Mouse (Mus musculus) stomach, embryonic 15.5 days (tissue): ENCODE measurements around the gene Tns3. TPM values are rescaled to one million over a fixed set of nuclear protein-coding genes. Genes with fewer than 3 reads are reported as not detected.

Source experiments
- ATAC-seq: fragments of 200-750 bp; cut with Nextera tagmentation; 2 replicates; pipeline ENCODE4 v1.8.0; 2017; ENCODE audit warnings: low read depth, moderate number of reproducible peaks, moderate TSS enrichment; ENCODE audit not compliant: insufficient read depth, low FRiP score
- H3K27ac ChIP-seq: fragments of 300-500 bp; sonication (generic); 2 replicates; pipeline ENCODE4 v1.5.1; 2015; ENCODE audit warnings: mild to moderate bottlenecking, inconsistent platforms
- H3K27me3 ChIP-seq: fragments of 300-500 bp; sonication (generic); replicated peaks from 2 replicates; pipeline ENCODE4 v1.6.1; 2015; ENCODE audit warnings: inconsistent platforms
- H3K36me3 ChIP-seq: fragments of 300-500 bp; sonication (generic); 2 replicates; pipeline ENCODE4 v1.6.1; 2015; ENCODE audit warnings: inconsistent platforms
- H3K4me1 ChIP-seq: fragments of 300-500 bp; sonication (generic); 2 replicates; pipeline ENCODE4 v1.6.1; 2015; ENCODE audit warnings: inconsistent platforms
- H3K4me2 ChIP-seq: fragments of 300-500 bp; sonication (generic); 2 replicates; pipeline ENCODE4 v1.6.1; 2015; ENCODE audit warnings: mild to moderate bottlenecking, inconsistent platforms
- H3K4me3 ChIP-seq: fragments of 300-500 bp; sonication (generic); replicated peaks from 2 replicates; pipeline ENCODE4 v1.5.1; 2015; ENCODE audit warnings: inconsistent platforms
- H3K9ac ChIP-seq: fragments of 300-500 bp; sonication (generic); 2 replicates; pipeline ENCODE4 v1.6.1; 2015; ENCODE audit warnings: inconsistent platforms
- H3K9me3 ChIP-seq: fragments of 300-500 bp; sonication (generic); 2 replicates; pipeline ENCODE4 v1.6.1; 2016; ENCODE audit warnings: inconsistent platforms
- WGBS: fragments of 180-500 bp; shearing (Covaris S2); methylation state at CpG from one replicate; pipeline ENCODE4 v1.1.7; 2015; 5-methylcytosine and 5-hydroxymethylcytosine counted together
- polyA plus RNA-seq: library from polyadenylated mRNA; unstranded; fragments of >200 nt; fragmentation: Nextera tagmentation; extraction: Ambion mirVana; gene quantifications from 2 replicates; pipeline ENCODE4 v1.2.1, GENCODE M21; 2015

Gene Tns3
- polyA plus RNA-seq, 1 experiment from 2014 or later: 26.9 TPM

GRCm38 (mm10) chr11:8584307-8584706 is 80.0 kb downstream of the Tns3 start:
- Histone ChIP-seq H3K4me2 (no peak overlapping the region), H3K4me1 (peaks cover 19% of the 10 kb centered on the region), H3K4me3 (no peak overlapping the region), H3K9me3 (no peaks in the 10 kb centered on the region), H3K36me3 (no peaks in the 10 kb centered on the region), H3K27me3 (no peaks in the 10 kb centered on the region), H3K9ac (no peak overlapping the region), H3K27ac (peak overlapping the region; percentile 32)
- ATAC-seq: no peak
- WGBS: 58% methylated on average over 2 of the region's 2 CpGs

GRCm38 (mm10) chr11:8583137-8583536 is 81.2 kb downstream of the Tns3 start:
- no peaks in the 10 kb centered on the region for H3K27me3 ChIP-seq
- no peak for ATAC-seq
- H3K9me3 ChIP-seq: no peaks in the 10 kb centered on the region
- peak overlapping the region; percentile 63 for H3K27ac ChIP-seq
- H3K36me3 ChIP-seq: no peaks in the 10 kb centered on the region
- H3K4me3 ChIP-seq: no peak overlapping the region
- 80% methylated on average over 3 of the region's 3 CpGs for WGBS
- no peak overlapping the region for H3K4me2 ChIP-seq
- H3K4me1 ChIP-seq: peaks cover 19% of the 10 kb centered on the region
- H3K9ac ChIP-seq: no peak overlapping the region

- WGBS: 72% methylated on average over 10 of the region's 10 CpGs
- no peaks in the 10 kb centered on the region for H3K27me3 ChIP-seq
- no peak overlapping the region for H3K4me3 ChIP-seq
- H3K9ac ChIP-seq: no peak overlapping the region
- no peak overlapping the region for H3K4me2 ChIP-seq
- no peaks in the 10 kb centered on the region for H3K36me3 ChIP-seq
- H3K4me1 ChIP-seq: peaks cover 19% of the 10 kb centered on the region
- no peaks in the 10 kb centered on the region for H3K9me3 ChIP-seq
- ATAC-seq: peak; percentile 54
- peak overlapping the region; percentile 63; the same call in 1 of the 2 replicates for H3K27ac ChIP-seq
Observed at GRCm38 (mm10) chr11:8582101-8582920, 82.0 kb downstream of the Tns3 start.

GRCm38 (mm10) chr11:8579789-8580188 is 84.5 kb downstream of the Tns3 start:
- H3K4me1 ChIP-seq: peaks cover 34% of the 10 kb centered on the region
- ATAC-seq: 0 out of 2 replicates have a peak, but pooled peaks have one; percentile 6
- no peaks in the 10 kb centered on the region for H3K27me3 ChIP-seq
- peak overlapping the region; percentile 52; the same call in 1 of the 2 replicates for H3K27ac ChIP-seq
- no peak overlapping the region for H3K9ac ChIP-seq
- no peak overlapping the region for H3K4me3 ChIP-seq
- H3K4me2 ChIP-seq: no peak overlapping the region
- no peaks in the 10 kb centered on the region for H3K36me3 ChIP-seq
- 53% methylated on average over 5 of the region's 5 CpGs for WGBS
- no peaks in the 10 kb centered on the region for H3K9me3 ChIP-seq

- Histone ChIP-seq H3K27ac (peak overlapping the region; percentile 28; the same call in 1 of the 2 replicates), H3K4me3 (no peak overlapping the region), H3K9me3 (no peaks in the 10 kb centered on the region), H3K36me3 (no peaks in the 10 kb centered on the region), H3K4me1 (peaks cover 18% of the 10 kb centered on the region), H3K27me3 (no peaks in the 10 kb centered on the region), H3K9ac (no peak overlapping the region), H3K4me2 (no peak overlapping the region)
- no peak for ATAC-seq
- WGBS: 67% methylated on average over 10 of the region's 10 CpGs
Observed at GRCm38 (mm10) chr11:8575217-8576180, 88.8 kb downstream of the Tns3 start.

GRCm38 (mm10) chr11:8574562-8574961 is 89.8 kb downstream of the Tns3 start:
- Histone ChIP-seq H3K9me3 (no peaks in the 10 kb centered on the region), H3K36me3 (no peaks in the 10 kb centered on the region), H3K4me1 (peaks cover 18% of the 10 kb centered on the region), H3K4me2 (no peak overlapping the region), H3K27me3 (no peaks in the 10 kb centered on the region), H3K27ac (peak overlapping the region; percentile 67; the same call in 1 of the 2 replicates), H3K9ac (no peak overlapping the region), H3K4me3 (no peak overlapping the region)
- no peak for ATAC-seq
- 83% methylated on average over 6 of the region's 6 CpGs for WGBS

- Histone ChIP-seq H3K9me3 (no peaks in the 10 kb centered on the region), H3K4me1 (peaks cover 29% of the 10 kb centered on the region), H3K27me3 (no peaks in the 10 kb centered on the region), H3K27ac (peak overlapping the region; percentile 67), H3K9ac (no peak overlapping the region), H3K4me3 (no peak overlapping the region), H3K36me3 (no peaks in the 10 kb centered on the region), H3K4me2 (no peak overlapping the region)
- peak; percentile 76 for ATAC-seq
- 72% methylated on average over 7 of the region's 7 CpGs for WGBS
Observed at GRCm38 (mm10) chr11:8572762-8573161, 91.6 kb downstream of the Tns3 start.

- H3K27me3 ChIP-seq: no peaks in the 10 kb centered on the region
- H3K4me2 ChIP-seq: no peak overlapping the region
- H3K9ac ChIP-seq: no peak overlapping the region
- H3K9me3 ChIP-seq: no peaks in the 10 kb centered on the region
- peak; percentile 80 for ATAC-seq
- WGBS: 45% methylated on average over 7 of the region's 7 CpGs
- H3K36me3 ChIP-seq: no peaks in the 10 kb centered on the region
- peak overlapping the region; percentile 81 for H3K27ac ChIP-seq
- H3K4me1 ChIP-seq: 0 out of 2 replicates have a peak, but pooled peaks cover 11% of the 10 kb centered on the region
- no peak overlapping the region for H3K4me3 ChIP-seq
Observed at GRCm38 (mm10) chr11:8569232-8570028, 94.9 kb downstream of the Tns3 start.

- 59% methylated on average over 7 of the region's 7 CpGs for WGBS
- Histone ChIP-seq H3K27ac (peak overlapping the region; percentile 81), H3K27me3 (no peaks in the 10 kb centered on the region), H3K9ac (no peak overlapping the region), H3K4me3 (no peak overlapping the region), H3K9me3 (no peaks in the 10 kb centered on the region), H3K4me1 (0 out of 2 replicates have a peak, but pooled peaks cover 14% of the 10 kb centered on the region), H3K36me3 (no peaks in the 10 kb centered on the region), H3K4me2 (no peak overlapping the region)
- no peak for ATAC-seq
Observed at GRCm38 (mm10) chr11:8568829-8569228, 95.5 kb downstream of the Tns3 start.

GRCm38 (mm10) chr11:8566250-8566853 is 98.0 kb downstream of the Tns3 start:
- H3K4me3 ChIP-seq: no peak overlapping the region
- ATAC-seq: no peak

More at GRCm38 (mm10) chr11:8566250-8566853, 98.0 kb downstream of the Tns3 start:
- no peaks in the 10 kb centered on the region for H3K36me3 ChIP-seq
- 71% methylated on average over 3 of the region's 3 CpGs for whole genome bisulfite sequencing
- H3K27ac ChIP-seq: no peak overlapping the region
- no peak overlapping the region for H3K9ac ChIP-seq
- no peaks in the 10 kb centered on the region for H3K27me3 ChIP-seq
- H3K4me2 ChIP-seq: no peak overlapping the region
- no peaks in the 10 kb centered on the region for H3K9me3 ChIP-seq
- H3K4me1 ChIP-seq: 0 out of 2 replicates have a peak, but pooled peaks cover 14% of the 10 kb centered on the region
